Mouse (Mus musculus): ENCODE measurements around the gene Ifna2. TPM values are rescaled to one million over a fixed set of nuclear protein-coding genes. Genes with fewer than 3 reads are reported as not detected.

Gene Ifna2
- not detected in 2 replicates for polyA plus RNA-seq (2012)

DNA sequence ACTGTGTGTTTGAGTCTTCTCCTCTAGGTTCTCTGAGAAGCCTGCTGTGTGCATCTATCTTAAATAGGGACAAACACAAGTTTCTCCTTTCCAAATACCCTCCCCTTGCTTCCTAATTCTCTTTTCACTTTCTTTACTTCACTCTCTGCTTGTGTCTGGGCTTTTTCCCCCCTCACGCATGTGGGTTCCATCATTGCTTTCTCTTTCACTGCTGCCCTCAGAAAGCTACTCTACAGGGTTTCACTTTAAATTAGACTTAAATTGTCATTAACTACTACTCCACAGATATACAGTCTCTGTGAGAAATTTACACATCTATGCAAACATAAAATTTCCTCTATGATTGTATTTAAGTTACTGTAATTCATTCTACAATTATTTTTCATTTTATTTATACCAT is at the start of gene Ifna2:
TSS of gene Ifna2 (minus strand) at position 101 of the 400 bp plus-strand sequence.
- no peak for TF ChIP-seq GATA1 (IDR thresholded peaks at IDR 0.05; ENCODE audit: low read length)

DNA sequence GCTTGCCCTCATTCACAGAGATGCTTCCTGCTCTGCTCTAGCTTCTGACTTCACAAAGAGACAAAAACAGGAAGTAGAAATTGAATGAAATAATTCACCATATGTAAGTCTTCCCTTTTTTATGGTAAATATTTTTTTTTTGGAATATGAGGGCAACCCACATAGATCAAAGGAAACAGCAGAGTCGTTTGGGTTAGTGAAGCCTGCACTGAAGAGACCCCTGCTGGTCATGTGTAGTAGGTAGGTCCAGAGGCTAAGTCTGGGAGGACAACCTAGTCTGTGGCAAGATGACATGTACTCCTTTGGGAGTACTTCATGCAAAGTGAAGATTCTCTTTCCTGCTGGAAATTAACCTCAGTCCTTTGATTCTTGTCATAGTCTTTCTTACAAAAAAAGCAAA is 43.6 kb upstream of the Ifna2 start:
- no peak for TF ChIP-seq GATA1 (IDR thresholded peaks at IDR 0.05; ENCODE audit: low read length)

DNA sequence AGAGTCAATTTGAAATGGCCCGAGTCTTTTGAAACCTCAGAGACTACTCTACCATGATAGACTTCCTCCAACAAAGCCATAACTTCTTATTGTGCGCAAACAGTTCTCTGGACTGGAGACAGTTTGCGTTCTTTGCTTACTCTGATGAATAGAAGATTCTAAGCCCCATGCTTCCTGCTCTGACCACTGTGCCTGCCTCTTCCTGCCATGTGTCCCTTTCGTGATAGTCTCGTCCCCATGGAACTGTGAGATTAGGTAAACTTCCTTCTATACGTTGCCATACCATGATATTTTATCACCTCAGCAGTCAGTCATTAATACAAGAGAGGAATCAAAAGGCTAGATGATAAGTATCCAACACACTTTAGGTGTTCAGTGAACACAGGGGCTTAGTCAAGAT is 43.0 kb upstream of the Ifna2 start:
- TF ChIP-seq GATA1 (IDR thresholded peaks at IDR 0.05; ENCODE audit: low read length), result no peak

DNA sequence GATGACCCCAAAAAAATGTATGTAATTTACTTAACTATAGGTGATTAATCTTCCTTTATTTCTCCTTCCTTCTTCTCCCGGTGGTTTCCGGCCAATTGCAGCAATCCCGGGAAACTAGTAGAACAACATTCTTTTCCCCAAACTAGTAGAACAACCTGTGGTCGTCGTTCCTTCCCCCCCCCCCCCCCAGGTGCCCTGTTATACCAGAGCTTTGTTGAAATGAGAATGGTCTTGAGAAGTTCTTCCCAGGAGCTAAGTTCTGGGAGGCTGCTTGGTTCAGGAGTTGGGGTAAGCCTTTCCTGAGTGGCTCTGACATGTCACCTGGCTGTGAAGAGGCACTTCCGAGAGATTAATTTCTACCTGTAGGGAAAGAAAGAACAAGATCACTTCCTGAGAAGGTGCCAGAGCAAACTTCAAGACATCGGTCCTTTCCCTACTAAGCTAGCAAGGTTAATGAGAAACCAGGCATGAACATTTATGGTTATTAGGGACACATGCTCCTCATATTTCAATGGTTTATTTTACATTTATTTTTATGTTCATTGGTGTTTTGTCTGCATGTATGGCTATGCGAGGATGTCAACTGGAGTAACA is 39.9 kb upstream of the Ifna2 start:
- no peak for TF ChIP-seq GATA1 (IDR thresholded peaks at IDR 0.05; ENCODE audit: low read length)

GRCm38 (mm10) chr4:88721791-88722721 is 38.3 kb upstream of the Ifna2 start, which contains the start of the genes Gm26566 and Klhl9:
Gm26566 (plus strand) TSS chr4:88721805.
Klhl9 (minus strand) TSS chr4:88722465.
- TF ChIP-seq GATA1 (IDR thresholded peaks at IDR 0.05; ENCODE audit: low read length), result no peak

GRCm38 (mm10) chr4:88718715-88719114 is 35.0 kb upstream of the Ifna2 start:
- TF ChIP-seq GATA1 (IDR thresholded peaks at IDR 0.05; ENCODE audit: low read length), result no peak

DNA sequence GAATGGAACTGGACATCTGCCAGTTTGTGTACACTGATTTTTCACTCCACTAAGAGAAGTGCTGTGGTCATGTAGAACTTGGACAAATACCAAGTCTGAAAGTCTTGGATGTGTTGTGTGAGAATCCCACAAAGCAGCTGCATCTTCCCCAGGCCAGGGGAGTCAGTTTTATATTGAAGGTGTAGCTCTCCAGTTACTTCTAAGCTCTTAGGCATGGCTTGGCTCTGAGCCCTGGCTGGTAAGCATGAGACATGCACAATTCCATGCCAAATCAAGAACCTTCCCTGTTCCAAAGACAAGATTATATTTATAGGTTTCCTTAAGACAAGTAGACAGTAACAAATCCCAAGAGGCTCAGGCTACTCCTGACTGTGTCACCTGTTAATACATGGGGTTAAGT is 31.3 kb upstream of the Ifna2 start:
- TF ChIP-seq GATA1 (IDR thresholded peaks at IDR 0.05; ENCODE audit: low read length), result no peak

DNA sequence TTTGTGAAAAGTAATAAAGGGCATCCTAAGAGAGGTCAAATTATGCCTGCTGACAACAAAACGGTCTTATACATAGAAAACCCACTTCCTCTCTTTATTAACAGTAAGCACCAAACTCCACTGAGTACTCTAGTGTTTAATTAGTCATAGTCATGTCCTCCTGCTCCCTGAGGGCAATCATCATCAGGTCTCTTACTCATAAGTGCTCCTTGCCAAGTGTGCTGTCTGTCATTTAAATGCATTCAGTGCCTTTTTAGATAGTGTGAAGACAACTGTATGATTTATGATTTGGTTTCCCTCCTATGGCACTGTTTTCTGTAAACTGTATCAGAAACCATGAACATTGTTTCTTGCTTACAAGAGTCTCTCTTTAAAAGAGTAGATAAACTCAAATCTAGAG is 30.6 kb upstream of the Ifna2 start:
- no peak for TF ChIP-seq GATA1 (IDR thresholded peaks at IDR 0.05; ENCODE audit: low read length)

DNA sequence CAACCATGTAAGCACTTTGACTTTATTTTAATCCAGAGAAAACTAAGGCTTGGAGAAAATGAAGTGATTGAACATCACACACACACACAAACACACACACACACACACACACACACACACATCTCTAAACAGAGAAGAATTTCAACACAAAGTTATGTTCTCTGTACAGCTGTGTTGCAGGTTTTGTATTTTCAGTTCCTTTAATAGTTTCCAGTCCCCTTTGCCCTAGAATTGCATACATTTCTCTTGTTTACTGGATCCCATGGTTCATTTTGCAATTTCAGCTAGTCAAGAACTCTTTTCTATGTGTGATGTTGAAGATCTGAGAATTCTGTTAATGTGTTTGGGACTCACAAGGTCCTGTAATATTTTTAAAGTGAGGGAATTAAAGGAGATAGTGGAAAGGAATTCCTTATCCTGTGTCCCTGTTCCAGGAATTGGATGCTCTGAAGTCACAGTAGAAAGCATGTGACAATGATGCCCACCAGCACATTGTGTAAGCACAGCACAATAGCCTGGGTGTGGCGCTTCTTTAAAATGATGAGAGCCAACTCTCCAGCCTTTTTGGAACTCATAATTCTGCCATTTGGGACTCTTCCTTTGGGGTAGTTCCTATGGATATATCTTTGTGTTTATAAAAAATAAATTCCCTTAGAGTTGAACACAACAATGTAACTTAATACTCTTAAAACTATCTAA is 23.6 kb upstream of the Ifna2 start:
- TF ChIP-seq GATA1 (IDR thresholded peaks at IDR 0.05; ENCODE audit: low read length), result no peak

GRCm38 (mm10) chr4:88705924-88706323 is 22.2 kb upstream of the Ifna2 start:
- no peak for TF ChIP-seq GATA1 (IDR thresholded peaks at IDR 0.05; ENCODE audit: low read length)

DNA sequence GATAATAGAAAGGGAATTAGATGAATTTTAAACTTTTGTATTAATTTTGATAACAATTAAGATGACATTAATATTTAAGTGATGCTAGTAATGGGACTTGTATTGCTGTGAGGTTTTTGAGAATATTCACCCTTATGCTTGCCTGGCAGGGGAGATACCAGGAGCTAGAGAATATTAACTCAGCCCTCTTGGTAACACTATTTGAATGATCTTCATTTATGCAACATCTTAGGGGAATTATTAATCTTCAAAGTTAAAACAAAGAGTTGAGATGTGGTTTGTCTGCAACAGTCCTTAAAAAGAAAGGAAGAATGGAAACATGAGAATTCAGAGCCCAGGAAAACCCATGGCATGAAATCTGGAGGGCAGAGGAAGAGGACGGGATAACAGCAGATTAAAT is 15.6 kb upstream of the Ifna2 start:
- no peak for TF ChIP-seq GATA1 (IDR thresholded peaks at IDR 0.05; ENCODE audit: low read length)

GRCm38 (mm10) chr4:88698781-88699180 is 15.1 kb upstream of the Ifna2 start:
- no peak for TF ChIP-seq GATA1 (IDR thresholded peaks at IDR 0.05; ENCODE audit: low read length)

DNA sequence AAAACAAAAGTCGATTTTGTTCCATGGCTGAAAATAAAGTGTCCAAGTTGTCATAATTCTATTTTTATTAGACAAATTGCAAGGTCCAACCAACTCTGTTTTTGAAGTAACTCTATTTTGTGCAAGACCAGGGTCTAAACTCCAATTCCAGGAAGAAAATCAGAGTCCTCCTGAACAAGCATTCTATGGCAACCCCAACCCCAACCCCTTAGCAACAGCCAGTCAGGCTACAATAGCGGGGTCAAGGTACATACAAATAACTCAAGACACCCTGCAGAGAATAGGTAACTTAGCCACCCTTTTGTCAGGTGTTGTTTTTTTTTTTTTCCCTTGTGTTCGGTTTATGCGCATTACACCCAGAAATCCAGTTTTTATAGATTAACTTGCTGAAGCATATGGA is 14.0 kb upstream of the Ifna2 start:
- TF ChIP-seq GATA1 (IDR thresholded peaks at IDR 0.05; ENCODE audit: low read length), result no peak

DNA sequence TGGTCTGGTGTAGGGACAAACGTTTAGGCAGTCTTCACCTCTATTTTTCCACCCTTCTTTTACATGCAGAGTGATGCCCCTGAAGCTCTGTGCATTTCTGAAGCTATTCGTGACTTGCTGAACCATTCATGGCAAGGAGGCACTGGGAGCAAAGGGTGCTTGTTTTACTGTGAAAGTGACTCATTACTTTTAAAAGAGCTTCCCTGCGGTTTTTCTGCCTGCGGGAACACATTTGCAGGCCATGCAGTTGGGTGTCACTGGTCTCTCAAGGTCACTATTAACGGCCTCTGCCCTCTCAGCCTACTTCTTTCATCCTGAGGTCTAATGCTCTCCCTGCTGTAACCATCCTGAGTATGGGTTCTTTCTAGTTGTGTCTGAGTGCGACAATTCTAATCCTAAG is 13.4 kb upstream of the Ifna2 start:
- TF ChIP-seq GATA1 (IDR thresholded peaks at IDR 0.05; ENCODE audit: low read length), result no peak

DNA sequence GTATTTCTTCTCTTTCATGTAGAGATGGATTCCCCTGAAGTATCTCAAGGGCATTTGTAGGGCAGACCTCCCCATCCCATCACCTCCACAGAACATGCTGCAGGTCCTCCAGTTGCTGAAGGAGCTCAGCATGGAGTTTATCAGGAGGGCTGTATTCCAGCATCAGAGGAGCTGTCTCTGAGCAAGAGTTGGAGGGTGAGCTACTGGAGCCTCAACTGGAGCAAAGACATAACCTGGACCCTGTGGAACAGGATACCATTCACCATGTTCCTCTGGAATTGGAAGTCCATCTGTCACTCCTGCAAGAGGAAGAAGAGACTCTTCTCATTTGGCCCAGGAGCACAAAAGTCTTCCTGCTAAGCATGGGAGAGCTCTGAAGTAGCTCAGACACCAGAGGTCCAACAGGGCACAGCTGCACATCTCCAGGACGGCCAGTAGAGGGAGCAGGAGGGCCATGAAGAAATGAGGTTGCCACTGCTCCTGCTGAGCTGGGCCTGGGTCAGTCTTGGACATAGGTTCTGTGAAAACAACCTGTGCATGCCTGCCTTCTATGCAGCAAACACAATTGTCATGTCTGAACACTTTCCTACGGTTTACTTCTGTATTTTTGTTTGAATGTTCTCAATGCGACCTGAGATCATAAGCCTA is 12.6 kb upstream of the Ifna2 start:
- TF ChIP-seq GATA1 (IDR thresholded peaks at IDR 0.05; ENCODE audit: low read length), result no peak

DNA sequence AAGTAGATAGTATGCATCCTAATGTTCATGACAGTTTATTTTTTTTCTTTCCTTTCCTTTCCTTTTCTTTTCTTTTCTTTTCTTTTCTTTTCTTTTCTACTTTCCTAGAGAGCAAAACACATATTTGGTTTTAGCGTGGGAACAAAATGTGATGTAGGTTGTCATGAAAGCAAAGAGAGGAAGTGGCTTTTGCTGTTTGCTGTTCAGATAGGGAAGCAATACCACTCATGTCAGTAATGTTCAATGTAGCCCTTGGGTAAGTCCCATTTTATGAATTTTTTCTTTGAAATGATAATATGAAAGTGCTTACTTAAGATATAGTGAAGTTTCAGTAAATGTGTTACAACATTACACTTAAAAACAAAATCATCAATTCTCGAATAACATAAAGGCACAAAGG is 9.7 kb upstream of the Ifna2 start:
- TF ChIP-seq GATA1 (IDR thresholded peaks at IDR 0.05; ENCODE audit: low read length), result no peak
